Mouse (Mus musculus) MEL (cell line): ENCODE data around the gene Arhgef33. TPM values are rescaled to one million over a fixed set of nuclear protein-coding genes. Genes with fewer than 3 reads are reported as not detected.

Source experiments
- DNase-seq: peaks from one replicate; pipeline ENCODE4 v3.0.0; 2011; ENCODE audit warnings: low read depth, low spot score
- H3K27ac ChIP-seq: 2 replicates; pipeline ENCODE4 v1.5.1; 2012; ENCODE audit warnings: low read depth, mild to moderate bottlenecking, control low read depth, low read length, moderate library complexity; ENCODE audit not compliant: control insufficient read depth
- H3K27me3 ChIP-seq, 2 experiments: fragments of 150-350 bp in 1 of 2; sonication (generic) in 1 of 2; 2 replicates each; pipeline ENCODE4 v1.6.1; 2012; ENCODE audit warnings: low read length in 2 of 2, mild to moderate bottlenecking in 2 of 2, improper control_type of control experiment in 1 of 2, moderate library complexity in 1 of 2; ENCODE audit not compliant: insufficient read depth in 2 of 2, control insufficient read depth in 1 of 2
- H3K36me3 ChIP-seq, 2 experiments: 2 replicates each; pipeline ENCODE4 v1.6.1; 2012 to 2014; ENCODE audit warnings: low read length in 2 of 2, improper control_type of control experiment in 1 of 2, inconsistent platforms in 1 of 2, mild to moderate bottlenecking in 1 of 2; ENCODE audit not compliant: insufficient read depth in 2 of 2, control insufficient read depth in 1 of 2
- H3K4me1 ChIP-seq, 2 experiments: fragments of 150-350 bp in 1 of 2; sonication (generic) in 1 of 2; 2 replicates each; pipeline ENCODE4 v1.6.1; 2012; ENCODE audit warnings: low read length in 2 of 2, improper control_type of control experiment in 1 of 2, mild to moderate bottlenecking in 1 of 2; ENCODE audit not compliant: insufficient read depth in 2 of 2, control insufficient read depth in 1 of 2
- H3K4me3 ChIP-seq, 2 experiments: fragments of 150-350 bp in 1 of 2; sonication (generic) in 1 of 2; 2 replicates each; pipeline ENCODE4 v1.5.1; 2012; ENCODE audit warnings: low read depth in 2 of 2, low read length in 2 of 2, mild to moderate bottlenecking in 2 of 2, moderate library complexity in 2 of 2, control low read depth in 1 of 2, improper control_type of control experiment in 1 of 2; ENCODE audit not compliant: control insufficient read depth in 1 of 2, insufficient read depth in 1 of 2
- H3K79me2 ChIP-seq: 2 replicates; pipeline ENCODE4 v1.6.1; 2012; ENCODE audit warnings: mild to moderate bottlenecking, low read length, moderate library complexity; ENCODE audit not compliant: control insufficient read depth, poor library complexity, insufficient read depth
- H3K9ac ChIP-seq: 2 replicates; pipeline ENCODE4 v1.6.1; 2012; ENCODE audit warnings: low read depth, mild to moderate bottlenecking, control low read depth, low read length, moderate library complexity; ENCODE audit not compliant: control insufficient read depth, poor library complexity, severe bottlenecking
- H3K9me3 ChIP-seq: fragments of 150-350 bp; sonication (generic); replicated peaks from 2 replicates; pipeline ENCODE4 v1.6.1; 2012; ENCODE audit warnings: mild to moderate bottlenecking, low read length, improper control_type of control experiment, moderate library complexity; ENCODE audit not compliant: insufficient read depth
- ELF1 ChIP-seq: IDR thresholded peaks from 2 replicates; pipeline ENCODE4 v1.6.1; 2014; ENCODE audit warnings: low read depth, mild to moderate bottlenecking, inconsistent platforms, low read length, improper control_type of control experiment, moderate library complexity
- EP300 ChIP-seq, 2 experiments: IDR thresholded peaks; 2 replicates each; pipeline ENCODE4 v1.6.1; 2011; ENCODE audit warnings: improper control_type of control experiment in 2 of 2, low read length in 2 of 2, low read depth in 1 of 2, mild to moderate bottlenecking in 1 of 2
- ETS1 ChIP-seq: IDR thresholded peaks from 2 replicates; pipeline ENCODE4 v1.6.1; 2012; ENCODE audit warnings: low read depth, mild to moderate bottlenecking, inconsistent platforms, low read length, improper control_type of control experiment, moderate library complexity
- GABPA ChIP-seq: IDR thresholded peaks from 2 replicates; pipeline ENCODE4 v1.6.1; 2012; ENCODE audit warnings: low read depth, mild to moderate bottlenecking, inconsistent platforms, low read length, improper control_type of control experiment, moderate library complexity
- GATA1 ChIP-seq: IDR thresholded peaks from 2 replicates; pipeline ENCODE4 v1.6.1; 2011; ENCODE audit warnings: low read depth, low read length, improper control_type of control experiment
- HCFC1 ChIP-seq: IDR thresholded peaks from 2 replicates; pipeline ENCODE4 v1.6.1; 2012; ENCODE audit warnings: low read depth, mild to moderate bottlenecking, inconsistent platforms, low read length, improper control_type of control experiment, moderate library complexity
- KAT2A ChIP-seq: conservative IDR thresholded peaks from 2 replicates; pipeline ENCODE4 v1.6.1; 2012; ENCODE audit warnings: low read depth, low read length, improper control_type of control experiment, inconsistent platforms
- MAFK ChIP-seq: IDR thresholded peaks from 2 replicates; pipeline ENCODE4 v1.6.1; 2011; ENCODE audit warnings: low read depth, mild to moderate bottlenecking, low read length, improper control_type of control experiment, borderline replicate concordance
- MAX ChIP-seq: IDR thresholded peaks from 2 replicates; pipeline ENCODE4 v1.6.1; 2011; ENCODE audit warnings: low read length, improper control_type of control experiment
- MEF2A ChIP-seq: IDR thresholded peaks from 2 replicates; pipeline ENCODE4 v1.6.1; 2014; ENCODE audit warnings: low read depth, mild to moderate bottlenecking, inconsistent platforms, low read length, improper control_type of control experiment; ENCODE audit not compliant: poor library complexity, insufficient replicate concordance, severe bottlenecking; ENCODE audit errors: extremely low read depth
- POLR2AphosphoS2 ChIP-seq: IDR thresholded peaks from 2 replicates; pipeline ENCODE4 v1.6.1; 2011; ENCODE audit warnings: low read length, improper control_type of control experiment
- POLR2AphosphoS5 ChIP-seq: IDR thresholded peaks from 2 replicates; pipeline ENCODE4 v1.6.1; 2012; ENCODE audit warnings: low read depth, borderline replicate concordance, mild to moderate bottlenecking, inconsistent platforms, low read length, moderate library complexity, mixed read lengths
- RAD21 ChIP-seq: IDR thresholded peaks from 2 replicates; pipeline ENCODE4 v1.6.1; 2011; ENCODE audit warnings: mild to moderate bottlenecking, low read depth, low read length, improper control_type of control experiment
- RCOR1 ChIP-seq: IDR thresholded peaks from 2 replicates; pipeline ENCODE4 v1.6.1; 2012; ENCODE audit warnings: low read depth, mild to moderate bottlenecking, inconsistent platforms, low read length, improper control_type of control experiment
- SIN3A ChIP-seq: IDR thresholded peaks from 2 replicates; pipeline ENCODE4 v1.6.1; 2012; ENCODE audit warnings: low read length, improper control_type of control experiment, inconsistent platforms
- SMC3 ChIP-seq: IDR thresholded peaks from 2 replicates; pipeline ENCODE4 v1.6.1; 2011; ENCODE audit warnings: low read depth, low read length, improper control_type of control experiment
- TAL1 ChIP-seq: IDR thresholded peaks from 2 replicates; pipeline ENCODE4 v1.6.1; 2012; ENCODE audit warnings: mild to moderate bottlenecking, inconsistent platforms, low read length, moderate library complexity, mixed read lengths
- USF1 ChIP-seq: IDR thresholded peaks from 2 replicates; pipeline ENCODE4 v1.6.1; 2014; ENCODE audit warnings: low read depth, mild to moderate bottlenecking, inconsistent platforms, low read length, improper control_type of control experiment, moderate library complexity
- ZC3H11A ChIP-seq: IDR thresholded peaks from 2 replicates; pipeline ENCODE4 v1.6.1; 2012; ENCODE audit warnings: low read depth, mild to moderate bottlenecking, inconsistent platforms, low read length, improper control_type of control experiment
- ZKSCAN1 ChIP-seq: IDR thresholded peaks from 2 replicates; pipeline ENCODE4 v1.6.1; 2012; ENCODE audit warnings: low read depth, mild to moderate bottlenecking, inconsistent platforms, low read length, improper control_type of control experiment, moderate library complexity
- ZMIZ1 ChIP-seq: IDR thresholded peaks from 2 replicates; pipeline ENCODE4 v1.6.1; 2012; ENCODE audit warnings: low read depth, mild to moderate bottlenecking, inconsistent platforms, low read length, improper control_type of control experiment, moderate library complexity
- ZNF384 ChIP-seq: IDR thresholded peaks from 2 replicates; pipeline ENCODE4 v1.6.1; 2012; ENCODE audit warnings: low read depth, mild to moderate bottlenecking, inconsistent platforms, low read length, improper control_type of control experiment
- polyA plus RNA-seq, 2 experiments: library from polyadenylated mRNA; stranded (reverse) in 1 of 2; unstranded in 1 of 2; fragments of >175 nt in 1 of 2; fragments of >200 nt in 1 of 2; gene quantifications; 2 replicates each; pipeline versions ENCODE4 v1.2.1 to v1.2.4; 2012; ENCODE audit warnings: low replicate concordance in 2 of 2, low read depth in 1 of 2; ENCODE audit not compliant: insufficient read length in 2 of 2, insufficient read depth in 1 of 2, missing spikeins in 1 of 2
- total RNA-seq: library from RNA; depleted of rRNA; stranded (reverse); fragments of 300-350 nt; gene quantifications from 2 replicates; pipeline ENCODE4 v1.2.3, GENCODE M21; 2012

Gene Arhgef33
- total and polyA plus RNA-seq, 3 experiments: 0.08 TPM; not detected in 2

- TF ChIP-seq ZNF384: peak; percentile 88
- TF ChIP-seq GATA1: 0 out of 2 replicates have a peak, but pooled peaks have one; percentile 3
- no peak for TF ChIP-seq ZKSCAN1
- 0 out of 2 replicates have a peak, but pooled peaks have one; percentile 23 for TF ChIP-seq MAFK
- TF ChIP-seq ZMIZ1: no peak
- no peak for TF ChIP-seq POLR2AphosphoS5
- peak; percentile 94 for TF ChIP-seq SIN3A
- TF ChIP-seq GABPA: no peak
- TF ChIP-seq ZC3H11A: peak; percentile 82
- peak; percentile 65 for TF ChIP-seq HCFC1
- no peak for TF ChIP-seq TAL1
- peak; percentile 82 for TF ChIP-seq RAD21
- TF ChIP-seq POLR2AphosphoS2: no peak
- TF ChIP-seq MAX: peak; percentile 59
- TF ChIP-seq RCOR1: peak; percentile 56
These were observed 16.1 kb upstream of the Arhgef33 start (continued) for GRCm38 (mm10) chr17:80291148-80291547.

- no peaks in the 10 kb centered on the region for H3K27me3 ChIP-seq
- peaks cover 3 to 5% of the 10 kb centered on the region in 2 experiments; a peak in 3 of 4 replicates for H3K4me1 ChIP-seq
- H3K4me3 ChIP-seq: no peak overlapping the region
- H3K79me2 ChIP-seq: no peaks in the 10 kb centered on the region
- no peak overlapping the region for H3K9ac ChIP-seq
- H3K36me3 ChIP-seq: peaks cover 0 to 10% of the 10 kb centered on the region in 2 experiments; a peak in 2 of 4 replicates
- H3K27ac ChIP-seq: no peak overlapping the region
- no peaks in the 10 kb centered on the region for H3K9me3 ChIP-seq
- peak; percentile 48 for DNase-seq
- TF ChIP-seq SMC3: no peak
- TF ChIP-seq EP300 (IDR thresholded peaks at IDR 0.05; ENCODE audit: low read depth in 1 of 2, low read length in 2 of 2): no peak
- no peak for TF ChIP-seq GABPA
These were observed 11.9 kb upstream of the Arhgef33 start for GRCm38 (mm10) chr17:80295258-80295657.

DNA sequence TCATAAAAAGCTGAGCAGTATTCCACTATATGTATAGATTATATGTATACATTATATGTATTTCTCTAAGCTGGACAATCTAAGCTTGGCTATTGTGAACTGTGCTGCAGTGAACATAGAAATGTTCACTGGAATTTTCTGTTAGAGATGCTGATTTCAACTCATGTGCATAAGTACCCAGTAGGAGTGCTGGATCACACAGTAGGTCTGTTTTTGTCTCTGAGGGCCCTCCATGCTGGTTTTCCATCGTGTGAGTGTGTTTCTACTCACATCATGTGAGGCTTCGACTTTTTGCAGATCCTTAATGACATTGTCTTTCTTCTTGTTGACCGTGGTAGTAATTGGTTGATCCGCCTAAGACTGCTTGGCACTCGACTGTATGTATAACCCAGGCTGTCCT lies 8.4 kb upstream of the Arhgef33 start:
- H3K27ac ChIP-seq: no peak overlapping the region
- no peaks in the 10 kb centered on the region for H3K79me2 ChIP-seq
- H3K27me3 ChIP-seq: no peaks in the 10 kb centered on the region
- H3K36me3 ChIP-seq: peaks cover 0 to 4% of the 10 kb centered on the region in 2 experiments; a peak in 2 of 4 replicates
- H3K4me3 ChIP-seq: no peak overlapping the region
- TF ChIP-seq ELF1 (no peak), USF1 (no peak), KAT2A (no peak), MAX (no peak), HCFC1 (no peak), ETS1 (no peak), MEF2A (no peak), ZKSCAN1 (peak; percentile 70)
- H3K9me3 ChIP-seq: no peaks in the 10 kb centered on the region
- peaks cover 0 to 2% of the 10 kb centered on the region in 2 experiments; a peak in 1 of 4 replicates for H3K4me1 ChIP-seq
- DNase-seq: no peak
- H3K9ac ChIP-seq: no peak overlapping the region
